Mouse (Mus musculus) forebrain, embryonic 16.5 days (tissue): ENCODE data around the gene Sema4a. TPM values are rescaled to one million over a fixed set of nuclear protein-coding genes. Genes with fewer than 3 reads are reported as not detected.

Source experiments
- ATAC-seq: fragments of 200-750 bp; cut with Nextera tagmentation; 2 replicates; pipeline ENCODE4 v1.8.0; 2017; ENCODE audit warnings: mild to moderate bottlenecking, moderate library complexity
- H3K27ac ChIP-seq: fragments of 300-500 bp; sonication (generic); 2 replicates; pipeline ENCODE4 v1.5.1; 2014; ENCODE audit warnings: low read length, control low read depth
- H3K27me3 ChIP-seq: fragments of 300-500 bp; sonication (generic); replicated peaks from 2 replicates; pipeline ENCODE4 v1.6.1; 2014; ENCODE audit warnings: low read length; ENCODE audit not compliant: control insufficient read depth, insufficient read depth
- H3K36me3 ChIP-seq: fragments of 300-500 bp; sonication (generic); 2 replicates; pipeline ENCODE4 v1.6.1; 2014; ENCODE audit not compliant: control insufficient read depth, insufficient read depth
- H3K4me1 ChIP-seq: fragments of 300-500 bp; sonication (generic); replicated peaks from 2 replicates; pipeline ENCODE4 v1.6.1; 2014; ENCODE audit warnings: low read length; ENCODE audit not compliant: control insufficient read depth, insufficient read depth
- H3K4me2 ChIP-seq: fragments of 300-500 bp; sonication (generic); 2 replicates; pipeline ENCODE4 v1.6.1; 2014; ENCODE audit warnings: mild to moderate bottlenecking, low read length, control low read depth
- H3K4me3 ChIP-seq: fragments of 300-500 bp; sonication (generic); replicated peaks from 2 replicates; pipeline ENCODE4 v1.5.1; 2014; ENCODE audit warnings: mild to moderate bottlenecking, low read length, control low read depth
- H3K9ac ChIP-seq: fragments of 300-500 bp; sonication (generic); replicated peaks from 2 replicates; pipeline ENCODE4 v1.6.1; 2014; ENCODE audit warnings: low read depth, low read length, control low read depth
- H3K9me3 ChIP-seq: fragments of 300-500 bp; sonication (generic); 2 replicates; pipeline ENCODE4 v1.6.1; 2016; ENCODE audit warnings: low read length; ENCODE audit not compliant: control insufficient read depth
- WGBS: fragments of 180-500 bp; shearing (Covaris S2); extraction: QIAGEN DNeasy Blood & Tissue Kit; methylation state at CpG from one replicate; pipeline ENCODE4 v1.1.7; 2014; 5-methylcytosine and 5-hydroxymethylcytosine counted together
- microRNA-seq: library from miRNA; unstranded; fragments of <30 nt; microRNA quantifications from one replicate; pipeline ENCODE4, GENCODE M21; 2017
- polyA plus RNA-seq: library from polyadenylated mRNA; unstranded; fragments of >200 nt; fragmentation: Nextera tagmentation; extraction: Ambion mirVana; gene quantifications from 2 replicates; pipeline ENCODE4 v1.2.1, GENCODE M21; 2015

Gene Sema4a
- polyA plus RNA-seq, 1 experiment from 2014 or later = 25.8 TPM

DNA sequence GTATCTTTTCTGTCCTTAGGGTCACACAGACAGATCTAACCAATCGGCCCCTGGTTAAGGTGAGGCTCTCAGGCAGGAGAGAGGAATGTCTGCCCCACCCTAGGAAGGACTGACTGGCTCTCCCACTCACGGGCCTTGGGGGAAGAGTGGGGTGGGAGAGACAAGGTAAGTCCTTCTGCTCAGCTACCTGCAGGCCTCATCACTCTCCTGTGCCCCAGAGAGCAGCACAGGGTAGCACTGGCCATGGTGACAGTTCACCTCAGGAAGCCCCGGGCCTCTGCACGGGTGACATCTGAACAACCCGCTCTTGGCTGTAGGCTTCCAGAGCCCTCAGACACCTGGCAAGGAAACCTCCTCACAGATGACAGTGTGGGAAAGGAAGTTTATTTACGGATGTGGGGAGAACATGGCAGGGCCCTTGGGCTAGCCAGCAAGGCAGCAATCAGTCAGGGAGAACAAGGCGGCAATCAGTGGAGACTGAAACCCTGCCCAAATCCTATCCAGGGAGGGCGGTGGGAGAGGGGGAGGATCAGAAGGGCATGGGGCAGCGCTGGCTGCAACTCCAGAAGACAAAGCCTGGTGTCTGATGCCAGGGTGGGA lies 67.1 kb downstream of the Sema4a start:
- no peaks in the 10 kb centered on the region for H3K27me3 ChIP-seq
- ATAC-seq = no peak
- H3K4me2 ChIP-seq = no peak overlapping the region
- no peak overlapping the region for H3K9ac ChIP-seq
- 86% methylated on average over 9 of the region's 9 CpGs for WGBS
- H3K9me3 ChIP-seq = no peaks in the 10 kb centered on the region
- H3K4me3 ChIP-seq = no peak overlapping the region
- no peak overlapping the region for H3K27ac ChIP-seq
- H3K4me1 ChIP-seq = no peaks in the 10 kb centered on the region
- H3K36me3 ChIP-seq = no peaks in the 10 kb centered on the region

Small RNA genes within 50 kb of the gene (microRNA-seq; reads per million reads assigned to microRNA genes)
- gene Mir7011 = not detected

Other genes with a start within 250 kb of the Sema4a start
- not detected in 2 replicates for gene Rhbg, start 206.5 kb downstream of the Sema4a start, polyA plus RNA-seq
- 0.18 and 0.27 TPM in 2 replicates for gene Gm38392, start 174.0 kb downstream of the Sema4a start, polyA plus RNA-seq
- gene Tsacc, start 164.2 kb downstream of the Sema4a start, polyA plus RNA-seq = 8.5 and 10.4 TPM in 2 replicates
- gene Cct3, start 164.1 kb downstream of the Sema4a start, polyA plus RNA-seq = 517 and 522 TPM in 2 replicates
- 93.0 and 94.4 TPM in 2 replicates for gene Glmp, start 136.2 kb downstream of the Sema4a start, polyA plus RNA-seq
- gene Tmem79, start 125.0 kb downstream of the Sema4a start, polyA plus RNA-seq = 1.4 TPM in 2 replicates
- gene Smg5, start 124.9 kb downstream of the Sema4a start, polyA plus RNA-seq = 57.5 and 65.9 TPM in 2 replicates
- 1.1 and 2.3 TPM in 2 replicates for gene Paqr6, start 96.6 kb downstream of the Sema4a start, polyA plus RNA-seq
- not detected in 2 replicates for gene Bglap3, start 88.4 kb downstream of the Sema4a start, polyA plus RNA-seq
- gene Bglap2, start 82.5 kb downstream of the Sema4a start, polyA plus RNA-seq = 2.2 TPM in 1 of 2 replicates, not detected in the other
- 1.1 TPM in 1 of 2 replicates, not detected in the other for gene Bglap, start 76.7 kb downstream of the Sema4a start, polyA plus RNA-seq
- gene Pmf1, start 50.9 kb downstream of the Sema4a start, polyA plus RNA-seq = 45.1 and 45.5 TPM in 2 replicates
- 36.2 and 37.1 TPM in 2 replicates for gene Slc25a44, start 36.0 kb downstream of the Sema4a start, polyA plus RNA-seq
- gene Lmna, start 48.8 kb upstream of the Sema4a start, polyA plus RNA-seq = 26.9 and 30.9 TPM in 2 replicates
- 46.1 and 47.8 TPM in 2 replicates for gene Mex3a, start 71.2 kb upstream of the Sema4a start, polyA plus RNA-seq
- not detected in 2 replicates for gene Rab25, start 87.1 kb upstream of the Sema4a start, polyA plus RNA-seq
- 149 and 193 TPM in 2 replicates for gene Lamtor2, start 91.9 kb upstream of the Sema4a start, polyA plus RNA-seq
- gene Ubqln4, start 92.6 kb upstream of the Sema4a start, polyA plus RNA-seq = 43.5 and 46.0 TPM in 2 replicates
- gene Ssr2, start 114.7 kb upstream of the Sema4a start, polyA plus RNA-seq = 132 and 140 TPM in 2 replicates
- gene Arhgef2, start 144.8 kb upstream of the Sema4a start, polyA plus RNA-seq = 166 and 210 TPM in 2 replicates
- gene Rxfp4, start 192.0 kb upstream of the Sema4a start, polyA plus RNA-seq = not detected in 2 replicates
- gene Khdc4, start 224.6 kb upstream of the Sema4a start, polyA plus RNA-seq = 107 and 109 TPM in 2 replicates